Mouse (Mus musculus): ENCODE data around the gene D330045A20Rik. TPM values are rescaled to one million over a fixed set of nuclear protein-coding genes. Genes with fewer than 3 reads are reported as not detected.
"Not testable (repeated sequence)": the region's sequence is repeated elsewhere in the genome, so short reads cannot be mapped to it uniquely, and the experiment has no call there.

Gene D330045A20Rik
- total RNA-seq, 2 experiments from 2014 or later, result 0.32 to 0.43 TPM

GRCm38 (mm10) chrX:139578649-139579278 lies 98.6 kb downstream of the D330045A20Rik start:
- no peak for DNase-seq

GRCm38 (mm10) chrX:139583616-139584015 lies 103.4 kb downstream of the D330045A20Rik start:
- peak in 1 of 2 experiments; percentile 1 for DNase-seq

GRCm38 (mm10) chrX:139586676-139587075 lies 106.5 kb downstream of the D330045A20Rik start:
- not testable (repeated sequence) for DNase-seq

- DNase-seq, result no peak
These were observed 116.2 kb downstream of the D330045A20Rik start for GRCm38 (mm10) chrX:139596404-139596803.

Other genes with a start within 250 kb of the D330045A20Rik start
- gene Trap1a, start 146.7 kb upstream of the D330045A20Rik start, total RNA-seq (2021), result not detected
- gene Rnf128, start 82.9 kb downstream of the D330045A20Rik start, total RNA-seq (2021), result 10 to 100 TPM; 31.8 to 35.7 TPM
- gene Tbc1d8b, start 204.6 kb downstream of the D330045A20Rik start, total RNA-seq (2021), result 10 to 100 TPM; 10.9 to 11.2 TPM
- gene Gm15013, start 234.1 kb downstream of the D330045A20Rik start, total RNA-seq (2021), result not detected